Mouse (Mus musculus) telencephalon, adult 2 months (tissue): ENCODE measurements around the gene Tmco1.
"Not testable (repeated sequence)": the region's sequence is repeated elsewhere in the genome, so short reads cannot be mapped to it uniquely, and the experiment has no call there.

Source experiments
- DNase-seq: peaks from one replicate; pipeline ENCODE4 v3.0.0-alpha.2; 2011; ENCODE audit warnings: low read depth, low spot score

The Tmco1 gene

GRCm38 (mm10) chr1:167336398-167336797 lies 28.2 kb downstream of the Tmco1 start:
- no peak for DNase-seq

DNA sequence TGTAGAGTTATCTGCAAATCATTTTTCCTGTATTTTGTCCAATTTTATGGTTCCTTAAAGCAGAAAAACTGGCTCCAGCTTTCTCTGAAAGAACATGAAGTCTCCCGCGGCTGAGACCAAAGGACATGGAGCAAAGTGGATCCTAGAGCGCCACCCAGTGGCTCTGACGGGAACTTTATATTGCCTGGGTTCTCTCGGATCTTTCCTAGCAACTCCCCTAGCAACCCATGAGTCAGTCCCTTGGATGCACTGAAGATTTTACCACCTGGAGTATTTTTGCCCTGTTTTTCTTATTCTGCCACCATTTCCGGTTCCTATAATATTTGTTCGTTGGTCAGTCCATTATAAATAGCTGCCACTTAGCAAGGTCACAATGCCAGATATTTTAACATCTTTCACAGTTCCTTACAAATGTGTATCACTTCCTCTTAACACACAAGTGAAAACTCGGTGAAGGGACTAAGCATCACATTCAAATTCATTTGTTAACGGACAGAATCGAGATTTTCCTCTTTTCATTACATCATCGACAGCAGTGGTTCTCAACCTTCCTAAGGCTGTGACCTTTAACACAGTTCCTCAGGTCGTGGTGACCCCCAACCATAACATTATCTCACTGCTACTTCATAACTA lies 29.4 kb downstream of the Tmco1 start:
- DNase-seq = peak; percentile 79

DNA sequence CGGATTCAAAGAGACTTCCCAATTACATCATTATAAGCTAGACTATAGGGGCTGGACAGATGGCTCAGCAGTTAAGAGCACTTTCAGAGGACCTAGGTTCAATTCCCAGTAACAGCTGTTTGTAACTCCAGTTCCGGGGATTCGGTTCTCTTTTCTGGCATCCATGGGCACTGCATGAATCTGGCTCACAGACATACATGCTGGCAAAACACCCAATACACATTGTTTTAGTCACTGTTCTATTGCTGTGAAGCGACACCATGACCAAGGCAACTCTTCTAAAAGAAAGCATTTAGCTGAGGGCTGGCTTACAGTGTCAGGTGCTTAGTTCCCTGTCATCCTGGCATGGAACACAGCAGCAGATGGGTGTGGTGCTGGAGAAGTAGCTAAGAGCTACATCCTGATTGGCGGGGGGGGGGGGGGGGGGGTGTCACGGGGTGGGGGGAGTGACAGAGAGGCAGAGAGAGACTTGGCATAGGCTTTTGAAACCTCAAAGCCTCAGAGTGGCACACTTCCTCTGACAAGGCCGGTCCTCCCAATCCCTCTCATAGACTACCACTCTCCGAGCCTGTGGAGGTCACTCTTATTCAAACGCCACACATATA lies 31.1 kb downstream of the Tmco1 start:
- DNase-seq = no peak

- DNase-seq = no peak
Measured at GRCm38 (mm10) chr1:167340111-167340787, 32.1 kb downstream of the Tmco1 start.

DNA sequence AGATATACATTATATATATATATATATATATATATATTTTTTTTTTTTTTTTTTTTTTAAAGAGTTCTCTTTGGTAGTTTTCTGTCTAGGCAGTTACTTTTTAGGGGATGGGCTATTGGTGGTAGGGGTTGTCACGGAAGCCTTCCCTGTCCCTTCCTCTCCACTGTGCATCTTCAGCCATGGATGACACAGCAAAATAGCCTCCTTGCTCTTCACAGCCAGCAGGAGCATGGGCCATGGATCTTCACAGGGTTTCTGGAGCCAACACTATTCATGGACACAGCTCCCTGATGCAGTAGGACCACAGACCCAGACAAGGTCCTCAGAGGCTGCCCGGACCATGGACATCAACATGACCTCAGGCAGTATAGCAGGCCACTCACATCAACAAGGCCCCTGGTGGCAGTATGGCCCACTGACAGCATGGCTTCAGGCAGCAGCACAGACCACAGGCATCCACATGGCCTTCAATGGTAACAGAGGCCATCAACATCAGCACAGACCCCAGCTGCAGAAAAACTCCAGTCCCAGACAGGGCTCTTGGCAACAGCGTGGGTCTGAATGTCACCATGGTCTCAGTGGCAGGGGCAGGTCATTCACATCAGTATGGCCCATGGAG lies 32.8 kb downstream of the Tmco1 start:
- no peak for DNase-seq

GRCm38 (mm10) chr1:167342831-167343230 lies 34.7 kb downstream of the Tmco1 start:
- DNase-seq = no peak

DNA sequence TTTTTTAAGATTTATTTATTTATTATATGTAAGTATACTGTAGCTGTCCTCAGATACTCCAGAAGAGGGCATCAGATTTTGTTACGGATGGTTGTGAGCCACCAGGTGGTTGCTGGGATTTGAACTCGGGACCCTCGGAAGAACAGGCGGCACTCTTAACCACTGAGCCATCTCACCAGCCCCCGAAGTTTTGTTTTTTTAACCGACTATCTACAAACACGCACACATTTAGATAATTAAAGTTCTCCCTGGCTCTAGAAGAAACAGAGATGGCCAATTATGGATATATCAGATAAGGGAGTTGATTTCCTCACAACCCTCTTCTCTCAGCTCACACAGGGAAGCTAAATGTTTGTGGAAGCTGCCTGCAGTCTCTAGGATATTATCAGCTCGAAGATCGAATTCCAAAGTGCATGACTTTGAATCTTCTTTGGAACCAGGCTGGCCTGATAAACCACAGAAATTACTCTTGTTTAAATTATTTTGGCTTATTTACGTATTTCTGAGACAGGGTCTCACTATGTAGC lies 37.9 kb downstream of the Tmco1 start:
- DNase-seq = not testable (repeated sequence)

GRCm38 (mm10) chr1:167349206-167349605 lies 41.0 kb downstream of the Tmco1 start:
- DNase-seq = not testable (repeated sequence)

DNA sequence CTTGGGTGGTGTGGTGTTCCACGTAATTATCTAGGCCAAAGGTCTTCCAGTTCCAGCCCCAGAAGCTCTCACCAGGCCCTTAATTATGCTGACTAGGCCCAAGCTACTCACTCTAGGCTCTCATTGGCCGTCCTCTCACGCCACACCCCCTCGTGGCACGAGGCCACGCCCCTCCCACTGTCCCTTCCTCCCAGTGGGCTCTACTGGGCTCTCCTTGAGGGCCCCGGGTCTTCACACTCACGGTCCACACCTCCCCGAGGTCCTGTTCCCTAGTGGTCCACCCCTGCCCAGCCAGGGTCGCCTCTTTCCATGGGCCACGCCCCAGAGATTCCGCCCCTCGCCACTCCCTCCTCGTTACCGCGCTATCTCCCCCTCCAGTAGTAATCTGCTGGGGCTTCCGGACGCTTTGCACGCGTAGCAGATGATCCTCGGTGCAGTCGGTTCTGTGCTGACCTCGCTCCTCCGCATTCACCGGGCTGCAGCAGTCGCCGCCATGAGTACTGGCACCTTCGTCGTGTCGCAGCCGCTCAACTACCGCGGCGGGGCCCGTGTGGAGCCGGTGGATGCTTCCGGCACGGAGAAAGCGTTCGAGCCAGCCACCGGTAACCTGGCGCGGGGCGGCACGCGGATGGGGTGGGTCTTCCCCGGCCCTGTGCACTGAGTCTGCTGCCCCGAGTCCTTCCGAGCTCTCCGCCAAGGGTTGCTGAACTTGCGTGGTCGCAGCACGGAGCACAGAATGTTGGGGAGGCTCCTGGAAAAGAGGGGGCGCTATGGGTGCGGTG lies 41.8 kb downstream of the Tmco1 start, which contains the start of gene Aldh9a1:
Gene Aldh9a1 (plus strand): TSS at position 177 of the 782 bp plus-strand sequence.
- DNase-seq = peak; percentile 59

- no peak for DNase-seq
Measured at GRCm38 (mm10) chr1:167350597-167351415, 42.6 kb downstream of the Tmco1 start.

DNA sequence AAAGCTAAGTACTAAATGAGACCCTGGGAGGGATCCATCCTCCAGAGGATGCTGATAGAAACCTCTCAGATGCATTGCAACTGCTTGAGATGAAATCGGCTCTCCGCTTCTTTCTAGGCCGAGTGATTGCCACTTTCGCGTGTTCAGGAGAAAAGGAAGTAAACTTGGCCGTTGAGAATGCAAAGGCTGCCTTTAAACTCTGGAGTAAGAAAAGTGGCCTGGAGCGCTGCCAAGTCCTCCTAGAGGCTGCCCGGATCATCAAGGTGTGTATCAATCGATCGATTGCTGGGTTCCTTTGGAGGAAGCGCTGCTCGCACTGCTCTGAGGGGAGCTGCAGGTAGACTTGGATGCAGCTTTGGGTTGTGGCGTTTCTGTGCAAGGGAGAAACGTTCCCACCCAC lies 44.2 kb downstream of the Tmco1 start:
- DNase-seq = no peak

DNA sequence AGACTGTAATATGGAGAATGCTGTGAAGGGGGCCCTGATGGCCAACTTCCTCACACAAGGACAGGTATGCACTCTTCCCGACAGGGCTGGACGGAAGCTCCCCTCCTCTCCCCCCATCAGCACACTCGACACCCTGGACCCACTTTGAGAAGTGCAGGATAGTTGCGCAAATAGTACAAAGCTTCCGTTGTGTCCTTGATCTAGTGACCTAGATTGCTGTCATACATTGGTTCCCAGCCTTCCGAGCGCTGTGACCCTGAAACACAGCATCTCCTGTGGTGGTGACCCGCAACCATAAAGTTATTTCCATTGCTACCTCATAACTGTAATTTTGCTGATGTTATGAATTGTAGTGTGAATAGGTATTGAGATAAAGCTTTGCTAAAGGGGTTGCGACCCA lies 49.2 kb downstream of the Tmco1 start:
- no peak for DNase-seq

DNA sequence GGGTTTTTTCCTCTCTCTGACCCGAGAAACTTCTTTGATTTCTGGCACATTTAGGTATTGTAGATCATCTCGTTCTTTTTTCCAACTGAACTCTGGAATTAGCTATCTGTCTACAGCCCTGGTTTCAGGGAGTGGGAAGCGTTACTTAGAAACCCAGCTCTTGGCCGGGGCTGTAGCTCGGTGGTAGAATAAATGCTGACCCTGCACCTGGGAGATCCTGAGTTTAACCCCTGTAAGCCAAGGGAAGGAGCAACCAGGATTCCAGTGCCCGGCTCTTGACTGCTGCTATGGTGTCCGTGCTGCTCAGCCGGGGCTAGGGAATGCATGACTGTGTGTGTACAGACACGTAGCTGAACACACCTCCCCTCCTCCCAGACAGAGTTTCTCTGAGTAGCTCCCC lies 50.6 kb downstream of the Tmco1 start:
- DNase-seq = no peak

GRCm38 (mm10) chr1:167360268-167360667 lies 52.1 kb downstream of the Tmco1 start:
- DNase-seq = no peak

DNA sequence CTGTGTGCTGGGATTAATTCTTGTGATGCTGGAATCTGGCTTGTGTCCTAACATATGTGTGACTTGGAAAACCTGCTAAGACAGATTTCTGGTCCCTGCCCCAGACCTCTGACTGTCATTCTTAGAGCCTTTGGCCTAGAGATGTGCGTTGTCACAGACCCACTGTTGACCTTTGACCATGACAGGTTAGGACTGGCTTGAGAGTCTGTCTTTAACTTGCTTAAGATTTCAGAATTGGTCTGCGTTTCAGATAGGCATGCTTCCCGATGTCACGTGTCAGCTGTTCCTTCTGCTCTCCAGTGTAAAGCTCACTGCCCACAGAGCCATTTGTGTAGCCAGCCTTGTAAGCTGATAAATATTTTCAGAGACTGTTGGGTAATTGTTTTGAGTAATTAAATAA lies 54.6 kb downstream of the Tmco1 start:
- DNase-seq = no peak

GRCm38 (mm10) chr1:167363322-167363721 lies 55.1 kb downstream of the Tmco1 start:
- DNase-seq = no peak

DNA sequence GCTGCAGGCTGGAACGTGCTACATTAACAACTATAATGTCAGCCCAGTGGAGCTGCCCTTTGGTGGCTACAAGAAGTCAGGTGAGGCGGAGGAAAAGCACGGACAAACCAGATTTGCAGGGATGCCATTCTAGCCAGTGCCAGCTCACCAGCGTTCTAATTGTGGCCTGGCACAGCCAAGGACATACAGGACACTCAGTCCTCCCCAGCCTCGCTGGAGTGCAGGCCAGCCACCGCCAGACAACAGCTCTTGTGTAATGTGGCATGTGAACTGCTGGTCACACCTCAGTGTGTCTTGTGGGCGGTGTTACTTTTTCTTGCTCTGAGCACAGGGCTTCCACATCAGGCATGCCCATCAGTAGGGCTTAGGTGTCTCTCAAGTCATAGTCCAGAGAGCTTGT lies 57.6 kb downstream of the Tmco1 start:
- DNase-seq = no peak

DNA sequence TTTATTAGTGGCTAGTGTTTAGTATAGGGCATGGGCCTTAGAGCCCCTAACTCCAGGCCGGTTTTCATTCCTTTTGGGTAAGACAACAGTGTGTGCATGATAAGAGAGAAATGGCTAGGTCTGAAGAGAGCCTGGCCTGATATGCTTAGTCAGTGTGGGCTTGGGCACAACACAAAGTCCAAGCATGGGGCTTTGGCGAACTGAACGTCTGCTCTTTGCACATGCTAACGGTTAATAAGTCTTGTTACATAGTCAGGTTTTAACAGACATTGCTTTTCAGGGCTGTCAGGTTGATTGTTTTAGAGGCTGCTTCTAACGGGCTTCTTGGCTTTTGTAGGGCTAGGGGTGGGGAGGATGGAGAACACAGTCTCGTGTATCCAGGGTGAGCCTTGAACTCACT lies 58.4 kb downstream of the Tmco1 start:
- DNase-seq = no peak

- no peak for DNase-seq
Measured at GRCm38 (mm10) chr1:167368018-167368417, 59.8 kb downstream of the Tmco1 start.

GRCm38 (mm10) chr1:167368513-167368912 lies 60.3 kb downstream of the Tmco1 start:
- no peak for DNase-seq

- DNase-seq = peak; percentile 67
Measured at GRCm38 (mm10) chr1:167369905-167370304, 61.7 kb downstream of the Tmco1 start.
